Mouse (Mus musculus) liver, adult 2 months (tissue): ENCODE results near the gene Fhit.

Source experiments
- CTCF ChIP-seq: fragments of 200-500 bp; IDR thresholded peaks from 2 replicates; pipeline ENCODE4 v1.5.1; 2011; ENCODE audit warnings: low read depth, low read length, control low read depth
- POLR2A ChIP-seq: fragments of 200-500 bp; IDR thresholded peaks from 2 replicates; pipeline ENCODE4 v1.6.1; 2011; ENCODE audit warnings: low read length, control low read depth; ENCODE audit not compliant: insufficient read depth; ENCODE audit errors: extremely low read depth

- TF ChIP-seq CTCF = no peak
- no peak for TF ChIP-seq POLR2A
Measured at GRCm38 (mm10) chr14:10485798-10486197, 676.0 kb downstream of the Fhit start.
